Mouse (Mus musculus) kidney, adult 2 months (tissue): ENCODE results near the gene Mthfsd.

ENCODE experiments used
- CTCF ChIP-seq: fragments of 200-500 bp; conservative IDR thresholded peaks from 2 replicates; pipeline ENCODE4 v1.5.1; 2011; ENCODE audit warnings: low read depth, mild to moderate bottlenecking, control low read depth, low read length, moderate library complexity, mixed read lengths; ENCODE audit not compliant: insufficient read depth, insufficient read length
- POLR2A ChIP-seq: fragments of 200-500 bp; IDR thresholded peaks from one replicate; pipeline ENCODE4 v1.6.1; 2011; ENCODE audit warnings: low read depth, low read length, control low read depth

- TF ChIP-seq POLR2A (no peak), CTCF (peak; percentile 47)
Observed at GRCm38 (mm10) chr8:121130522-121130921, 22.3 kb upstream of the Mthfsd start.
